Mouse (Mus musculus) kidney, postnatal 25 days (tissue): Measurements from ENCODE around the gene Klk1b3.
A peak's percentile ranks its signal among the peaks of the same experiment; 100 is the strongest.
"Not testable (repeated sequence)": the region's sequence is repeated elsewhere in the genome, so short reads cannot be mapped to it uniquely, and the experiment has no call there.

Experiments
- DNase-seq, 2 experiments: peaks; one replicate each; pipeline ENCODE4 v3.0.0; 2021; ENCODE audit warnings: mixed read lengths in 2 of 2

Gene Klk1b3

GRCm38 (mm10) chr7:44197891-44198290 lies at the start of gene Klk1b3:
Gene Klk1b3 (plus strand): TSS chr7:44198191.
- DNase-seq = no peak

GRCm38 (mm10) chr7:44179299-44180045 lies 18.5 kb upstream of the Klk1b3 start:
- peak; percentile 27 to 62 for DNase-seq

GRCm38 (mm10) chr7:44186516-44186915 lies 11.5 kb upstream of the Klk1b3 start:
- peak in 1 of 2 experiments; percentile 65 for DNase-seq

DNA sequence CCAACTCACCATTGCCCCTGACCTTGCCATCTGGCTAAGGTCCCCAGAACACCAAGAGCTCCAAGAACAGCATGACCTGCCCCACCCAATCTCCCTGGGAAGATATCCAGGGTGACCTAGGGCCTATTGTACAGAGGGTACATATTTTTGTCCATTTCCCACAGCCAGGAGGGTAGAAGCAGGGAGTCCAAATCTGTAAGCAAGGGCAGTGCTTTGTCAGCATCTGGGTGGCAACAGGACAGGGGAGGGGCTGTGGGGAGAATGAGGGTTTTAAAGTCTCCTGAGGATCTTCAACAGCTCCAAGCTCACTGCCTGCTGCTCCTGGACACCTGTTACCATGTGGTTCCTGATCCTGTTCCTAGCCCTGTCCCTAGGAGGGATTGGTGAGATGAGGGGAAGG lies 10.1 kb upstream of the Klk1b3 start, which contains the start of gene Klk1b24:
TSS of gene Klk1b24 (plus strand) at position 301 of the 400 bp plus-strand sequence.
- DNase-seq = not testable (repeated sequence)

- DNase-seq = not testable (repeated sequence)
These were observed 4.5 kb upstream of the Klk1b3 start for GRCm38 (mm10) chr7:44193466-44193865.

DNA sequence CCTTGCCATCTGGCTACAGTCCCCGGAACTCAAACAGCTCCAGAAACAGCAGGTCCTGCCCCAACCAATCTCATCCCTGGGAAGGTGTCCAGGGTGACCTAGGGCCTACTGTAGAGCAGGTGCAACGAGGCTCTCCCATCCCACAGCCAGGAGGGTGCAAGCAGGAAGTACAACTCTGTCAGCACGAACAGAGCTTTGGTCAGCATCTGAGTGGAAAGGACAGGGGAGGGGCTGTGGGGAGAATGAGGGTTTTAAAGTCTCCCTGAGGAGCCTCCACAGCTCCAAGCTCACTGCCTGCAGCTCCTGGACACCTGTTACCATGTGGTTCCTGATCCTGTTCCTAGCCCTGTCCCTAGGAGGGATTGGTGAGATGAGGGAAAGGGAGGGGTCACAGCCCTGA lies 9.1 kb downstream of the Klk1b3 start, which contains the start of gene Klk1b4:
TSS of gene Klk1b4 (plus strand) at position 301 of the 400 bp plus-strand sequence.
- not testable (repeated sequence) for DNase-seq

DNA sequence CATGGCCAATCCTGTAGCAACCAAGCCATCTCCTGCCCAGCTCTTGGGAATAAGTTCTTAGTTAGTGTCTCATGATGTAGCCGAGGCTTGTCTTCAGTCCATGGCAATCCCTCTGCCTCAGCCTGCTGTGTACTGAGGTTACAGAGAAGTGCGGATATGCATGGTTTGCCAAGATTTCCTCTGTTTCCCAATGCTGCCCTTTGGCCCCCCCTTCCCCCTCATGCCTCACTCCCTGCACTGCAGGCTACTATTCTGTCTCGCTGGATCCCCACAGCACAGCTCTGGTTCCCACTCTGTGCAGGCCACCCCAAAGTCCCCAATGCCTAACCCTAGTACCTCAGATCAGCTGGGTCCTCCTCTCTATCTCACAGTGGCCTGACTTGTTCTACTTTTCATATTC lies 10.3 kb downstream of the Klk1b3 start:
- no peak for DNase-seq

DNA sequence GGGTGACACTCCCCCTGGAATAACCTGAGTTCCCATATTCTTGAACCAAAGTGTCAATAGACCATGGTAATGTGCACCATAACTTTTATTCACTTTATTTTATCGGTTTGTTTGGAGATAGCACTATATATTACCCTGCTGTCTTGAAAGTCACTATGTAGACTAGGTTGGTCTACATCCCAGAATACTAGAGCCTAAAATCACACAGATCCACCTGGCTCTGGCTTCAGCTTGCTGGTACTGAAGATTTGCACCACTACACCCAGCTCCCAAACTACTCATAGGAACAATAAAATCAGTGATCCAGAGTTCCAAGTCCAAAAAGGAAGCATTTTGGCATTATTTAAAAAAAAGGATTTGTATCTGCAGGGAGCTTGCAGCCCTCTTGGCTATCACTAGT lies 17.7 kb downstream of the Klk1b3 start, which contains the start of gene Klk1b5:
TSS of gene Klk1b5 (plus strand) at position 301 of the 400 bp plus-strand sequence.
- no peak for DNase-seq

DNA sequence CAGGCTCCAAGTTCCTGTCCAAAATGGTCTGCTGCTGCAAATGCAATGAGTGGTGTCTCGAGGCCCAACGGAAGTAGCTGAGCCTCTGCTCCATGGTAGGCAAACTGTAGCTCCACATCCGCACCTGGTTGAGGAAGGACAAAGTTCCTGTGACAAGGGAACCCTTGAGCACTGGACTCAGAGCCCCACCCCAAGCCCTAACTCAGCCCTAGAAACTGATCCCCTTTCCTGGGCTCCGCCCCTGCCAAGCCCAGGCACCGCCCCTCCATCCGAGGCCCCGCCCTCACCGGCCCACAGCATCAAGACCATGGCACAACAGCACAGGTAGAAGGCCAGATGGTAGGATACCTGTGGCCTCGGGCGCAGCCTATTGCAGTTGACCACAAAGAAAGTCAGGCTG lies 23.6 kb downstream of the Klk1b3 start:
- not testable (repeated sequence) for DNase-seq

DNA sequence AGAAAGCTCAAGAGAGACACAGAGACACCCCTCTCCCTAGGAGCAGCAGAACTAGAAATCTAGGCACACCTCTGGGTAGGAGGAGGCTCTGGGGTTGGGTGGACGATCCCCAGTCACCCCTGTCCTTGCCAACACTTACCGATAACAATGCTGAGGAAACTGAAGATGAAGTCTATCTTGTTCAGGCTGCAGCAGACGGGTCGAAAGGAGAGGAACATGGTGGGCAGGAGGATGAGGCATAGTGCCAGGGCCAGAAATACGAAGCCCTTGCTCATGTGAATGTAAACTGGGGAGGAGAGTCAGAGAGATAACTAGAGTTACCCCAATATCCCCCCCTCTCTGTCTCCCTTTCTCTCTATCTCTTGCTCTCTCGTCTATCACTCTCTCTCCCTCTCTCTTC lies 24.3 kb downstream of the Klk1b3 start:
- not testable (repeated sequence) for DNase-seq

DNA sequence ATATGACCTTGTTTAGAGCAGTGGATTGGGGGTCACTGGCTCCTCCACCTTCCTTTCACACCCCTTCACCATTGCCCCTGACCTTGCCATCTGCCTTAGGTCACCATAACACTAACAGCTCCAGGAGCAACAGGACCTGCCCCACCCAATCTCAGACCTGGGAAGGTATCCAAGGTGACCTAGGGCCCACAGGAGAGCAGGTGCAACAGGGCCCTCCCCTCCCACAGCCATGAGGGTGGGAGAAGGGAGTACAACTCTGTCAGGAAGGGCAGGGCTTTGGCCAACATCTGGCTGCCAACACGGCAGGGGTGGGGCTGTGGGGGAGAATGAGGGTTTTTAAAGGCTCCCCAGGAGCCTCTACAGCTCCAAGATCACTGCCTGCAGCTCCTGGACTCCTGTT lies 27.1 kb downstream of the Klk1b3 start, which contains the start of gene Klk1:
TSS of gene Klk1 (plus strand) at position 285 of the 400 bp plus-strand sequence.
- DNase-seq = peak; percentile 32 to 85

DNA sequence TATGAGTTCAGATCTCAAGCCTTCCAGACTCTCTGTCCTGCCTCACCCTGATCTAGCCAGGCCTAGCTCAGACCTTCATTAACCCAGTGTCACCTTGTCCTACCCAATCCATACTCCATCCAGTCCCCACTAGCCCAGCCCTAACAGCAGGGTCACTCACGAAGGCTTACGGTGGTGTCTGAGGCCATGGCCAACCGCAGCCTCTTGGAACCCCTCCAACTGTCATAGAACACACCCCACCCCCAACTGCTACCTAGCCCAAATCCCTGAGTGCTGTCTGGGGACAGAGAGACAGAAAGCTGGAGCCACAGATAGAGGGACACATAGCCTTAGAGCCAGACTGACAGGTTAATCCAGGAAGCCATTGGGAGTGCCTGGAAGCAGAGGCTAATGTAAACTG lies 37.9 kb downstream of the Klk1b3 start, which contains the start of gene Gm36864:
TSS of gene Gm36864 (plus strand) at position 269 of the 400 bp plus-strand sequence.
- no peak for DNase-seq

- DNase-seq = no peak
These were observed 41.9 kb downstream of the Klk1b3 start for GRCm38 (mm10) chr7:44239913-44240312.

- no peak for DNase-seq
These were observed 42.7 kb downstream of the Klk1b3 start for GRCm38 (mm10) chr7:44240712-44241111.

GRCm38 (mm10) chr7:44241163-44241562 lies 43.2 kb downstream of the Klk1b3 start:
- DNase-seq = no peak

DNA sequence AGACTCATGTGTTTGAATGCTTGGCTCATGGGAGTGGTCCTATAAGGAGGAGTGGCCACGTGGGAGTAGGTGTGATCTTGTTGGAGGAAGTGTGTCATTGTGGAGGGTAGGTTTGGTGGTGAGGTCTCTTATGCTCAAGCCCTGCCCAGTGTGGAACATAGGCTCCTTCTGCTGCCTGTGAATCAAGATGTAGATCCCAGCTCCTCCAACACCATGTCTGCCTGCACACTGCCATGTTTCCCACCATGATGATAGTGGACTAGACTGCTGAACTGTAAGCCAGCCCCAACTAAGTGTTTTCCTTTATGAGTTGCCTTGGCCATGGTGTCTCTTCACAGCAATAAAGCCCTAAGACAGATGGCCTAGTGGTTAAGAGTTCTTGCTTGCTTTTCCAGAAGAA lies 46.1 kb downstream of the Klk1b3 start:
- DNase-seq = no peak

- DNase-seq = peak; percentile 91 to 93
These were observed 48.3 kb downstream of the Klk1b3 start, which contains the start of the genes 1700028J19Rik and 2410002F23Rik for GRCm38 (mm10) chr7:44246055-44246983. Gene 1700028J19Rik (minus strand): TSS chr7:44246695. Gene 2410002F23Rik (plus strand): TSS chr7:44246722.

DNA sequence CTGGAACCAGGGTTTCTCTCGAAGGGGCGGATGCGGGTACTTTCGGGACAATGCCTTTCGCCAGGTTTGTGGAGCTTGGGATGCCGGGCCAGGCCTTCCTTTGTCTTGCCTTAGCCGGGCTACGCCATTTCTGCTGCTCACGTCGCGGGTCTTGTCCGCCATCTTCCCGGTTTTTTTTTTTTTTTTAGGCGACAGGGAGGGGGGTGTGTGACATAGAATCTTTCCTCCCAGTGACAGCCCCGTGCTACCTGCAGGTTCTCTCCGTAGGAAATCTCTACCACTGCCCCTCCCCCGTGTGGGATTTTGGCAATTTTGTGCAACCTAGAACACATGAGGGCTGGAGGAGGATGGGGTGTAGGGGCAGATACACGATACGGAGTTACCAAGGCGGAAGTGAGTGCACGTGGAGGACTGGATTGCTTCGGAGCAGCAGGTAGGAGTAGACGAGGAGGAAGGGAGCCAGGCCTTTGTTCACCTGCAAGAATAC lies 49.0 kb downstream of the Klk1b3 start:
- peak; percentile 18 to 55 for DNase-seq

DNA sequence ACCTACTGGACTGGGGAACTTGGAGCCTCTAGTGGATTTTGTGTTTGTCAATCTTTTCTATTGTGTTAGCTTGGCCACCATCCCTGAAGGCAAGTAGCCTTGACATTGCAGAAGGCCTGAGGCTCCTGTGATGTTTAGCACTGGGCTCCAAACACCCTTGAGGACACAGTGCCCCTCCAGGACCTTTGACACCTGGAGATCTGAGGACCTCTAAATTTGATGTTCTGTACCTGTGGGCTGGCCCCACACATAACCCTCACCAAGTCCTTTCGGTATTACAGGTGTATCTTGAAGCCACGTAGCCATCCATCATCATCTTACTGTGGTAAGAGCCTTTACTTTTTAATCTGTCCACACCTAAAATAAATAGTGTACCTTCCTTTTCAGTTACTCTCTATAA lies 50.0 kb downstream of the Klk1b3 start:
- DNase-seq = no peak

- no peak for DNase-seq
These were observed 51.3 kb downstream of the Klk1b3 start for GRCm38 (mm10) chr7:44249248-44249647.

GRCm38 (mm10) chr7:44250732-44251275 lies 52.8 kb downstream of the Klk1b3 start:
- not testable (repeated sequence) for DNase-seq
